Mouse (Mus musculus) liver, adult 2 months (tissue): ENCODE results near the gene Homer1.

Source experiments
- CTCF ChIP-seq: fragments of 200-500 bp; IDR thresholded peaks from 2 replicates; pipeline ENCODE4 v1.5.1; 2011; ENCODE audit warnings: low read depth, low read length, control low read depth
- POLR2A ChIP-seq: fragments of 200-500 bp; IDR thresholded peaks from 2 replicates; pipeline ENCODE4 v1.6.1; 2011; ENCODE audit warnings: low read length, control low read depth; ENCODE audit not compliant: insufficient read depth; ENCODE audit errors: extremely low read depth

DNA sequence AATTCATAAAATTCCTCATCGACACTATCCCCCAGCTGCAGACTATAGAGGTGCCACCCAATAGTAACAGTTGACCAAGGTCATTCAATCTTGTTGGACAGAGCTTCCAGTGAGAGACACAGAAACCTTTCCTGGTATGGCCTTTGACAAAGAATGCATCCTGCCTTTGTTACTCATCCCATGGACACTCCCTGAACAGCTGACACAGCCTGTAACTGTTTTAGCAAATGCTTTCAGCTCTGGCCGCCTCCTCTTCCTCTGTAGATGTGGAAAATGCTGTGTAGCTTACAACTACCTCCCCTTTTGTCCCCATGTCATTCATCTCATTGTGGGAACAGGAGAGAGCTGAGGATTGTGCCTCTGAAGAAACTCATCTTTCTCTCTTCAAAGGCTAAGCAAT, 118.9 kb downstream of the Homer1 start:
- TF ChIP-seq CTCF (no peak), POLR2A (no peak)
